Mouse (Mus musculus): Measurements from ENCODE around the gene Micall1. TPM values are rescaled to one million over a fixed set of nuclear protein-coding genes. Genes with fewer than 3 reads are reported as not detected.
A peak's percentile ranks its signal among the peaks of the same experiment; 100 is the strongest.

Gene Micall1
- polyA plus RNA-seq, 1 experiment from 2014 or later: 9.1 TPM

DNA sequence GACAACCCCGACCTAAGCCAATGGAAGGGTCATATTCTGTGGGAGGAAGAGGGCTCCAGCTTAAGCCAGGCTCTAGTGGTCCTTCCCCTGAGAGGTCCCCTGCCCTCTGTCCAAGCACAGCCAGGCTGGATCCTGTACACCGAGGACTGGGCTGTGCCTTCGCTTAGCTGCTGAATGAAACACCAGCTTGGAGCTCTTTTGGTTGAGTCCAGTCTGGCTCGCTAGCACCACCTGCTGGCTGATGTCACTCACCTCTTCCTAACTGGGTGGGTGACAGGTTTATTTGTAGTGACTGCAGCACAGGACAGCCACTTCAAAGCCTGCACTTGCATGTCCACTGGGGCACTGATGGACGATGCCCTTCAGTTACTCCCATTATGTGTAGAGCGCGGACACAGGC, 39.8 kb downstream of the Micall1 start:
- no peaks in the 10 kb centered on the region for H3K4me1 ChIP-seq (ENCODE audit: insufficient read depth, low read depth, low read length)
- H3K4me2 ChIP-seq (replicated peaks; ENCODE audit: low read depth, low read length): no peak overlapping the region
- ATAC-seq: peak; percentile 75
- TF ChIP-seq CTCF (IDR thresholded peaks at IDR 0.05) (peak; percentile 98), EP300 (IDR thresholded peaks at IDR 0.05) (no peak)
- WGBS: 50% methylated on average over 7 of the region's 7 CpGs
- no peak overlapping the region for H3K27ac ChIP-seq (ENCODE audit: low read length)
- H3K27me3 ChIP-seq (replicated peaks; ENCODE audit: insufficient read depth, low read length): no peaks in the 10 kb centered on the region
- DNase-seq (ENCODE audit: low spot score): peak; percentile 89
- no peak overlapping the region for H3K9ac ChIP-seq (replicated peaks; ENCODE audit: low read depth)
- no peak overlapping the region for H3K4me3 ChIP-seq (ENCODE audit: low read depth, low read length)
- H3K9me3 ChIP-seq (ENCODE audit: low read length): no peaks in the 10 kb centered on the region
- H3K36me3 ChIP-seq (ENCODE audit: insufficient read depth, low read length): peaks cover 18% of the 10 kb centered on the region; the same call in 1 of the 2 replicates

DNA sequence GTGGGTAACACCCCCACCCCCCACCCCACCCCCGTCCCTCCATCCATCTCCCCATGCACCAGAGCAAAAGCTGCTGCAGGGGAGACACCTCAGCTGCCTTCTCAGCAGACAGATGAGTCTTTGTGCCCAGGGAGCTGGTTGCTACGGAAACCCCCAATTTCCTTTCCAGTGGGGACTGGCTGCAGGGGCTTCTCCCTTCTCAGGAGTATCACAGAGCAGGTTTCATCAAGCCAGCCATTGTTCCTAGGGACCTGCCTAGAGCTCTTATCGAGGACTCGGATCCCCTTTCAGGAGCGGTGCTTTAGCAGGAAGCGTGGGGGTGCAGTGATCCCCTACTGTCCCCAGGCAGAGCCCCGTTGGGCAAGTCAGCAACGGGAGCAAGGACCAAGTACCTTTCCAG, 43.2 kb downstream of the Micall1 start:
- DNase-seq (ENCODE audit: low spot score) (no peak), ATAC-seq (no peak)
- Histone ChIP-seq H3K9me3 (ENCODE audit: low read length) (no peaks in the 10 kb centered on the region), H3K27me3 (replicated peaks; ENCODE audit: insufficient read depth, low read length) (no peaks in the 10 kb centered on the region), H3K9ac (replicated peaks; ENCODE audit: low read depth) (no peak overlapping the region), H3K4me1 (ENCODE audit: insufficient read depth, low read depth, low read length) (no peaks in the 10 kb centered on the region), H3K4me3 (ENCODE audit: low read depth, low read length) (no peak overlapping the region), H3K27ac (ENCODE audit: low read length) (no peak overlapping the region), H3K4me2 (replicated peaks; ENCODE audit: low read depth, low read length) (no peak overlapping the region), H3K36me3 (ENCODE audit: insufficient read depth, low read length) (peaks cover 8% of the 10 kb centered on the region; the same call in 1 of the 2 replicates)
- 61% methylated on average over 8 of the region's 8 CpGs for WGBS
- TF ChIP-seq CTCF (IDR thresholded peaks at IDR 0.05) (no peak), EP300 (IDR thresholded peaks at IDR 0.05) (no peak)

DNA sequence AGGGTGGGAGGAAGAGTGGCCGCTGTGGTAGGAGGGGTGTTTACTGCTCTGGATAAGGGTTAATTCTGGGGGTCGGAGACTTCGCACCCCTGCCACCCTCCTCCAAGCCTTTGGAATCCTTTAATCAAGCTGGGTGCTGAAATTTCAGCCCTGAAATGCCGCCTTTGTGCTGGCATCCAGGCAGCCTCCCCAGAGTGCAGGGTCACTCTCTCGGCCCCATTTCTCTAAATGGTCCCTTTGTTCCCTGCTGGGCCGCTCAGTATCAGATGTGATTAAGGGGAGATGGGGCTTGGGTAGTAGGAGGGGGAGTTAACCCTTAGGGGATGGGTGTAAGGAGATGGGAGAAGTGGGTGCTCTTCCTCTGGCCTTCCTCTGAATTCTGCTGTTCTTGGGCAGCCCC, 44.0 kb downstream of the Micall1 start:
- Histone ChIP-seq H3K4me1 (ENCODE audit: insufficient read depth, low read depth, low read length) (no peaks in the 10 kb centered on the region), H3K4me3 (ENCODE audit: low read depth, low read length) (no peak overlapping the region), H3K27ac (ENCODE audit: low read length) (no peak overlapping the region), H3K36me3 (ENCODE audit: insufficient read depth, low read length) (peaks cover 8% of the 10 kb centered on the region; the same call in 1 of the 2 replicates), H3K9me3 (ENCODE audit: low read length) (no peaks in the 10 kb centered on the region), H3K4me2 (replicated peaks; ENCODE audit: low read depth, low read length) (no peak overlapping the region), H3K27me3 (replicated peaks; ENCODE audit: insufficient read depth, low read length) (no peaks in the 10 kb centered on the region), H3K9ac (replicated peaks; ENCODE audit: low read depth) (no peak overlapping the region)
- 48% methylated on average over 6 of the region's 6 CpGs for WGBS
- no peak for TF ChIP-seq CTCF (IDR thresholded peaks at IDR 0.05)
- no peak for TF ChIP-seq EP300 (IDR thresholded peaks at IDR 0.05)
- DNase-seq (ENCODE audit: low spot score) (no peak), ATAC-seq (no peak)

DNA sequence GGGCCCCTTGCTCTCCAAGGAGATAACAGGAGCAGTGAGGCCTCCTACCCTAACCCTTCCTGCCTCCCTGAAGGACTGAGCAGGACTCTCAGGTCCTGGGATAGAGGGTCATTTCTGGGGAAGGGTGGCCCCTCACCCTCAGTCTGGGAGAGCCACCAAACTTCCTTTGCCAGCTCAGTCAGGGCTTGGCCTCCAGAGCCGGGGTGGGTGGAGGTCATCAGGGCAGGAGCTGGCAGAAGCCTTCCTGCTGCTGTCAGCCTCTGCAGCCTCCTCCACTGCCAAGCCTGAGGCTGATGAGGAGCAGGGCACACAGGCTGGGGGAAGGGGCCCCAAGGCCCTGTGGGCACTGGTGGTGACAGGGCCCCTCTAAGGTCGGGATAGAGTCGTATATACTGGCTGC, 46.9 kb downstream of the Micall1 start:
- H3K36me3 ChIP-seq (ENCODE audit: insufficient read depth, low read length): 0 out of 2 replicates have a peak, but pooled peaks cover 4% of the 10 kb centered on the region
- no peak for DNase-seq (ENCODE audit: low spot score)
- H3K4me2 ChIP-seq (replicated peaks; ENCODE audit: low read depth, low read length): no peak overlapping the region
- H3K27me3 ChIP-seq (replicated peaks; ENCODE audit: insufficient read depth, low read length): no peaks in the 10 kb centered on the region
- ATAC-seq: no peak
- no peaks in the 10 kb centered on the region for H3K9me3 ChIP-seq (ENCODE audit: low read length)
- WGBS: 22% methylated on average over 3 of the region's 3 CpGs
- H3K4me1 ChIP-seq (ENCODE audit: insufficient read depth, low read depth, low read length): no peaks in the 10 kb centered on the region
- no peak overlapping the region for H3K9ac ChIP-seq (replicated peaks; ENCODE audit: low read depth)
- TF ChIP-seq CTCF (IDR thresholded peaks at IDR 0.05) (no peak), EP300 (IDR thresholded peaks at IDR 0.05) (no peak)
- no peak overlapping the region for H3K4me3 ChIP-seq (ENCODE audit: low read depth, low read length)
- no peak overlapping the region for H3K27ac ChIP-seq (ENCODE audit: low read length)

DNA sequence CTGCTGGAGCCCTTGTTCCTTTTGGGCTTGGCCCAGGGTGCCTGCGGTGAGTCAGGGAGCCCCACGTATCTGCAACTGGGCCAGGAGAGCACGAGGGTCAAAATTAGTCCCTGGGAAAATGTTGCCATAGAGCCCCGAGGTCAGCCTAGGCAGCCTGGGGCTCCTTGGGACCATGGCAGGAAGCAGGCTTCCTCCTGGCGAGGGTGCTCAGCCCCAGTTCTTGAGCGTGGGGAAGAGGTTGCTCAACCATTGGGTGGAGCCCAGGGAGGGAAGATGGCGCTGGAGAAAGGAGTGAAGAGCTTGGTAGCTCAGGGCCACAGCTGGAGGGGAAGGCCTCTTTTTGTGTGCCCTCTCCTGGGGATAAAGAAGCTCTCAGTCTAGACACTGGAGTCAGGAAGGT, 53.6 kb downstream of the Micall1 start:
- Histone ChIP-seq H3K9ac (replicated peaks; ENCODE audit: low read depth) (no peak overlapping the region), H3K4me1 (ENCODE audit: insufficient read depth, low read depth, low read length) (no peaks in the 10 kb centered on the region), H3K4me3 (ENCODE audit: low read depth, low read length) (no peak overlapping the region), H3K36me3 (ENCODE audit: insufficient read depth, low read length) (no peaks in the 10 kb centered on the region), H3K4me2 (replicated peaks; ENCODE audit: low read depth, low read length) (no peak overlapping the region), H3K27ac (ENCODE audit: low read length) (no peak overlapping the region), H3K27me3 (replicated peaks; ENCODE audit: insufficient read depth, low read length) (peaks cover 31% of the 10 kb centered on the region), H3K9me3 (ENCODE audit: low read length) (no peaks in the 10 kb centered on the region)
- ATAC-seq: no peak
- no peak for DNase-seq (ENCODE audit: low spot score)
- TF ChIP-seq EP300 (IDR thresholded peaks at IDR 0.05) (no peak), CTCF (IDR thresholded peaks at IDR 0.05) (no peak)
- WGBS: 55% methylated on average over 7 of the region's 7 CpGs

DNA sequence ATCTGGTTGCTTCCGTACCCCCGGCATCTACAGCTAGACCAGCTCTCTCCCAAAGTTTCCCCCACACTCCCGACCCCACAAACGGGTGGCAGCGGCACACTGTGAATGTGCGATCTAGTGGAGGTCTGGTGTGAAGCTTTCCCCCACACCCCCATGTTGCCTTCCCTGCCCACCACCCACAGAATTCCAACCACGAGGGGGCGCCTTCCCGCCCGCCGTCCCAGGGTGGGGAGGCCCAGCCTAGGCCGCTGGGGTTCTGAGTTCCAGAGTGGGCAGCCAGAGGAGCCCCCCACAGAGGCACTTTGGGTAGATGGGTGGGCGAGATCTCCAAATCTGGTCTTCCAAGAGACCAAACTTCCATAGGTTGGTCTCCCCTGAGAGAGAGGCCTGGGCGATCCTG, 54.1 kb downstream of the Micall1 start:
- DNase-seq (ENCODE audit: low spot score) (no peak), ATAC-seq (no peak)
- H3K27me3 ChIP-seq (replicated peaks; ENCODE audit: insufficient read depth, low read length): peaks cover 31% of the 10 kb centered on the region
- H3K4me1 ChIP-seq (ENCODE audit: insufficient read depth, low read depth, low read length): no peaks in the 10 kb centered on the region
- H3K36me3 ChIP-seq (ENCODE audit: insufficient read depth, low read length): no peaks in the 10 kb centered on the region
- H3K4me2 ChIP-seq (replicated peaks; ENCODE audit: low read depth, low read length): no peak overlapping the region
- 40% methylated on average over 14 of the region's 14 CpGs for WGBS
- TF ChIP-seq EP300 (IDR thresholded peaks at IDR 0.05): no peak
- peak; percentile 34 for TF ChIP-seq CTCF (IDR thresholded peaks at IDR 0.05)
- H3K9ac ChIP-seq (replicated peaks; ENCODE audit: low read depth): no peak overlapping the region
- H3K27ac ChIP-seq (ENCODE audit: low read length): no peak overlapping the region
- H3K9me3 ChIP-seq (ENCODE audit: low read length): no peaks in the 10 kb centered on the region
- H3K4me3 ChIP-seq (ENCODE audit: low read depth, low read length): no peak overlapping the region

DNA sequence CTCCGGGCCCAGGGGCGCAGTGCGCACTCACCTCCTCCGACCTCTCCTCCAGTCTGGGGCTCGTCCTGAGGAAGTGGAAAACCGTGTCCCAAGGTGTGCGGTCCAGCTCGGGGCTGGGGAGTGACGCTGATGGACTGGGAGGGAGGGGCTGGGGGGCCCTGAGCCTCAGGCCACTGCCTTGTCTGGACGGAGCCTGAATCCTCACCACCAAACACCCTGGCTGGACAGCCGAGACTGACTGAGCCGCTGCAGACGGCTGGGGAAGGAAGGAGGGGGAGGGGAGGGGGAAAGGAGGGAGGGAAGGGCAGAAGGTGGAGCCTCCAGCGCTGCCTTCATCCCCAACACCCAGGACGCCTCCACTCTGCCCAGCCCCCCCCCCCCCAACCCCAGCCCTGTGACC, 55.6 kb downstream of the Micall1 start:
- Histone ChIP-seq H3K9me3 (ENCODE audit: low read length) (no peaks in the 10 kb centered on the region), H3K27ac (ENCODE audit: low read length) (no peak overlapping the region), H3K4me3 (ENCODE audit: low read depth, low read length) (no peak overlapping the region), H3K36me3 (ENCODE audit: insufficient read depth, low read length) (no peaks in the 10 kb centered on the region), H3K4me1 (ENCODE audit: insufficient read depth, low read depth, low read length) (no peaks in the 10 kb centered on the region), H3K4me2 (replicated peaks; ENCODE audit: low read depth, low read length) (no peak overlapping the region), H3K9ac (replicated peaks; ENCODE audit: low read depth) (no peak overlapping the region), H3K27me3 (replicated peaks; ENCODE audit: insufficient read depth, low read length) (peaks cover 31% of the 10 kb centered on the region)
- DNase-seq (ENCODE audit: low spot score) (no peak), ATAC-seq (no peak)
- 16% methylated on average over 13 of the region's 15 CpGs for WGBS
- TF ChIP-seq EP300 (IDR thresholded peaks at IDR 0.05) (no peak), CTCF (IDR thresholded peaks at IDR 0.05) (no peak)
